1 mouse cellular context compared by ENCODE assay signal in the genomic region with DNA sequence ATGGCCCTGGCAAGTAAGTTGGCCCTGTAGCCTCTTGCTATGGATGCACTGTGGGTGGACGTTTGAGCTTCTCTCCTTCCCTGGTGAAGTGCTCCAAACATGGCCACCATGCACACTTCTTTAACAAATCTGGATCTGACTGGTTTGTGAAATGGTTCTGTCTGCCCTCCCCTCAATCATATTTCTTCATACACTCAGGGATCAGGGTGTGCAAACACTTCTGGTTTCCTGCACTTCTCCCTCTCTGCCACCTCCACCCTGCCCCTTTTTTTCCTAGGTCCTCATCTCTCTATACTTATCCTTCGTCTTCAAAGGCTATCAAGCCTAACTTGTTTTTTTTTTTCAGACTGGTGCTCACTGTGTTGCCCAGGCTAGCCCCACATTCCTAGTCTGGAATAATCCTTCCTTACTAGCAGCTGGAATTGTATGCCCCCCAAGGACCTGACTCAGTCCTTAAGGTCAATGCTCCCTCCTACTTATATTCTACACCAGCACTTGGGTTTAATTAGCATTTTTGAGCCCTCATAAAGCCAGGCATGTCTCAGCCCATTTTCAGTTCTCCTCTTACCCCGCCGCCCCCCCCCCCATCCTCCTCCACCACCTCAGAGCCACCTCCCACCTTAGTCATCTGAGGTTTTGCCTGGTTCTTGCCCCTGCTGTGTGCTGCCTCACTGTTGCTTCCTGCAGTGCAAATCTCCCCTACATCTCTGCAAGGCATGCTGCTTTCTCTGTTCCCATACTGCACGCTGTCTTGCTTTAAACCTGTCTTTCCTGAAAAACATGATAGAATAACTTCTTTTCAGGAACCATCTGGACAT.
TF ChIP-seq lines count a peak whose summit lies in the region.

No protein-coding gene starts in this region.

TF ChIP-seq in CH12.LX, 34 proteins besides CTCF, POLR2A, EP300 and RAD21 (continued from another document):
- TF ChIP-seq NELFE (IDR thresholded peaks at IDR 0.05; ENCODE audit: low read depth, low read length) (no peak), SMC3 (IDR thresholded peaks at IDR 0.05; ENCODE audit: low read depth, low read length) (no peak; the same call in 1 of the 2 replicates), RCOR1 (conservative IDR thresholded peaks at IDR 0.05; ENCODE audit: low read depth, low read length) (no peak), ELF1 (IDR thresholded peaks at IDR 0.05; ENCODE audit: low read depth, low read length) (no peak), E2F4 (IDR thresholded peaks at IDR 0.05; ENCODE audit: insufficient replicate concordance, low read depth, low read length) (no peak), KAT2A (IDR thresholded peaks at IDR 0.05; ENCODE audit: insufficient replicate concordance, low read length) (no peak), ZNF384 (IDR thresholded peaks at IDR 0.05; ENCODE audit: low read depth, low read length) (peak; percentile 55; the same call in 1 of the 2 replicates), MAZ (IDR thresholded peaks at IDR 0.05; ENCODE audit: low read depth, low read length) (peak; percentile 80; the same call in 1 of the 2 replicates), ZC3H11A (IDR thresholded peaks at IDR 0.05; ENCODE audit: low read depth, low read length) (no peak), TCF12 (IDR thresholded peaks at IDR 0.05; ENCODE audit: low read depth, low read length) (peak; percentile 31; the same call in 1 of the 2 replicates), BHLHE40 (IDR thresholded peaks at IDR 0.05; ENCODE audit: low read depth, low read length) (peak; percentile 18; the same call in 1 of the 2 replicates), USF2 (conservative IDR thresholded peaks at IDR 0.05; ENCODE audit: low read depth, low read length) (no peak), USF1 (IDR thresholded peaks at IDR 0.05; ENCODE audit: low read depth, low read length) (no peak), POLR2AphosphoS2 (IDR thresholded peaks at IDR 0.05; ENCODE audit: low read depth, low read length) (peak; percentile 71; the same call in 1 of the 2 replicates), JUN (IDR thresholded peaks at IDR 0.05; ENCODE audit: insufficient read depth, low read depth, low read length) (no peak), ZKSCAN1 (IDR thresholded peaks at IDR 0.05; ENCODE audit: borderline replicate concordance, low read depth, low read length) (no peak), MAX (IDR thresholded peaks at IDR 0.05; ENCODE audit: low read length) (peak; percentile 33; the same call in 1 of the 2 replicates), MXI1 (IDR thresholded peaks at IDR 0.05; ENCODE audit: low read depth, low read length) (peak; percentile 70), SIN3A (IDR thresholded peaks at IDR 0.05; ENCODE audit: low read length) (no peak; the same call in none of the 2 replicates), PAX5 (IDR thresholded peaks at IDR 0.05; ENCODE audit: low read length) (no peak), CHD2 (IDR thresholded peaks at IDR 0.05; ENCODE audit: low read length) (0 out of 2 replicates have a peak, but pooled peaks have one; percentile 52), MYC (IDR thresholded peaks at IDR 0.05; ENCODE audit: low read depth, low read length) (no peak), IRF4 (IDR thresholded peaks at IDR 0.05; ENCODE audit: low read depth, low read length) (peak; percentile 74), ETS1 (conservative IDR thresholded peaks at IDR 0.05; ENCODE audit: low read depth, low read length) (peak; percentile 64), UBTF (IDR thresholded peaks at IDR 0.05; ENCODE audit: low read depth, low read length) (no peak), MEF2A (IDR thresholded peaks at IDR 0.05; ENCODE audit: borderline replicate concordance, low read depth, low read length) (no peak), MAFK (IDR thresholded peaks at IDR 0.05; ENCODE audit: insufficient replicate concordance, low read length) (no peak), JUND (conservative IDR thresholded peaks at IDR 0.05; ENCODE audit: low read depth, low read length) (no peak)
